Mouse (Mus musculus): ENCODE results near the gene Pakap. TPM values are rescaled to one million over a fixed set of nuclear protein-coding genes. Genes with fewer than 3 reads are reported as not detected.

Gene Pakap
- 0.22 and 0.30 TPM in 2 replicates for polyA plus RNA-seq (2012; rRNA removed)

DNA sequence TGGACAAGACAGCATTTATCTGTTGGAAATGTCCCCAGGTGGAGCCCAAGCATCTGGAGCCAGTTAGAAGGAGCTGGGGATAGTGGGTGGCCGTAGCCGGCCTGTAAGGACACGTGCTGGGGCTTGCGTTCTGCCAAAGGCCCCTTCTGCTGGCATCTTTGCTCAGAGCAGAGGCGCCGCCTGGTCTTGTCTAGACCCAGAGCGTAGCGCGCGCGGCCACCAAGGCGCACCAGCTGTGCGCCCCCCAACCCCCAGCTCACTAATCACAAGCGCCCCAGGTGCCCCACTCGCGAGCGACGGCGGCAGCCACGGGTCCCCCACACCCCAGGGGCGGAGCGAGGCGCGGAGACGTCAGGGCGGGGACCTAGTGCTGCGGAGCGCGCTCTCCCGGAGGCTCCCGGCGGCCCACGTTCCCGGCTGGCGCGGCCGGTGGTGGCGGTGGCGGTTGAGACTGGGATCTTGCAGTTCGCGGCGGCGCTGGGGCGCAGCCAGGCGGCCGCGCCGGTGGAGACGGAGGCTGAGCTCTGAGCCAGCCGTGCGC is at the start of gene Pakap:
TSS of gene Pakap (plus strand) at position 514 of the 541 bp plus-strand sequence.
- no peaks in the 10 kb centered on the region for H3K36me3 ChIP-seq (ENCODE audit: control insufficient read depth, insufficient read depth, low read length)
- TF ChIP-seq CTCF (IDR thresholded peaks at IDR 0.05; ENCODE audit: extremely low read depth, insufficient read length, insufficient replicate concordance, low read depth, low read length) = no peak
- TF ChIP-seq POLR2A (IDR thresholded peaks at IDR 0.05; ENCODE audit: low read depth, low read length) = no peak
- WGBS = 2% methylated on average over 51 of the region's 51 CpGs
- H3K27me3 ChIP-seq (ENCODE audit: control insufficient read depth, insufficient read depth, low read length) = no peaks in the 10 kb centered on the region
- H3K27ac ChIP-seq (ENCODE audit: insufficient read depth, low read depth, low read length) = no peak within 1 kb of the TSS
- no peaks in the 10 kb centered on the region for H3K4me1 ChIP-seq (ENCODE audit: control insufficient read depth, insufficient read depth, insufficient read length, low read length)
- H3K4me3 ChIP-seq (ENCODE audit: low read depth, low read length) = peak within 1 kb of the TSS; percentile 54

- Histone ChIP-seq H3K27me3 (ENCODE audit: control insufficient read depth, insufficient read depth, low read length) (no peaks in the 10 kb centered on the region), H3K27ac (ENCODE audit: insufficient read depth, low read depth, low read length) (no peak overlapping the region), H3K36me3 (ENCODE audit: control insufficient read depth, insufficient read depth, low read length) (no peaks in the 10 kb centered on the region), H3K4me1 (ENCODE audit: control insufficient read depth, insufficient read depth, insufficient read length, low read length) (no peaks in the 10 kb centered on the region), H3K4me3 (ENCODE audit: low read depth, low read length) (no peak overlapping the region)
- TF ChIP-seq CTCF (IDR thresholded peaks at IDR 0.05; ENCODE audit: extremely low read depth, insufficient read length, insufficient replicate concordance, low read depth, low read length) (no peak), POLR2A (IDR thresholded peaks at IDR 0.05; ENCODE audit: low read depth, low read length) (no peak)
- 96% methylated on average over 15 of the region's 15 CpGs for WGBS
Observed at GRCm38 (mm10) chr4:57523456-57523855, 44.5 kb upstream of the Pakap start.

DNA sequence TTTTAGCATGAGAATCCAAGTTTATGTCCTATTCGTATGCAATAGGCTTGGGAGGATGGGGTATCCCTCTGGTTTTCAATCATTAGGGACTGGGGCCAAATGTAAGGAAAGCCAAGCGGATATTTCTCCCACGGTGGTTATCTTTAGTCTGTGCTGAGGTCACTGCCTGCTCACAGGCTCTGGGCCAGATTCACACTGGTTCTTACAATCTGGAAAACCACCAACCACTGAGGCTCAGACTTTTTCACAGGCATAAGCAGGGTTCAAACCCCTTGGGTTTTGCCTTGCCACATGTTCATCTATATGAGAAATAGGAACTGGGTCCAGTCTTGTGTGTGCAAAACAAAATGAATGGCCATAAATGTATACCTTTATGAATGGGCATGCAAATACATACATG is 43.5 kb upstream of the Pakap start:
- WGBS = 73% methylated on average over 3 of the region's 3 CpGs
- Histone ChIP-seq H3K4me3 (ENCODE audit: low read depth, low read length) (no peak overlapping the region), H3K27ac (ENCODE audit: insufficient read depth, low read depth, low read length) (no peak overlapping the region), H3K36me3 (ENCODE audit: control insufficient read depth, insufficient read depth, low read length) (no peaks in the 10 kb centered on the region), H3K4me1 (ENCODE audit: control insufficient read depth, insufficient read depth, insufficient read length, low read length) (no peaks in the 10 kb centered on the region), H3K27me3 (ENCODE audit: control insufficient read depth, insufficient read depth, low read length) (no peaks in the 10 kb centered on the region)
- TF ChIP-seq CTCF (IDR thresholded peaks at IDR 0.05; ENCODE audit: extremely low read depth, insufficient read length, insufficient replicate concordance, low read depth, low read length) (no peak), POLR2A (IDR thresholded peaks at IDR 0.05; ENCODE audit: low read depth, low read length) (no peak)

DNA sequence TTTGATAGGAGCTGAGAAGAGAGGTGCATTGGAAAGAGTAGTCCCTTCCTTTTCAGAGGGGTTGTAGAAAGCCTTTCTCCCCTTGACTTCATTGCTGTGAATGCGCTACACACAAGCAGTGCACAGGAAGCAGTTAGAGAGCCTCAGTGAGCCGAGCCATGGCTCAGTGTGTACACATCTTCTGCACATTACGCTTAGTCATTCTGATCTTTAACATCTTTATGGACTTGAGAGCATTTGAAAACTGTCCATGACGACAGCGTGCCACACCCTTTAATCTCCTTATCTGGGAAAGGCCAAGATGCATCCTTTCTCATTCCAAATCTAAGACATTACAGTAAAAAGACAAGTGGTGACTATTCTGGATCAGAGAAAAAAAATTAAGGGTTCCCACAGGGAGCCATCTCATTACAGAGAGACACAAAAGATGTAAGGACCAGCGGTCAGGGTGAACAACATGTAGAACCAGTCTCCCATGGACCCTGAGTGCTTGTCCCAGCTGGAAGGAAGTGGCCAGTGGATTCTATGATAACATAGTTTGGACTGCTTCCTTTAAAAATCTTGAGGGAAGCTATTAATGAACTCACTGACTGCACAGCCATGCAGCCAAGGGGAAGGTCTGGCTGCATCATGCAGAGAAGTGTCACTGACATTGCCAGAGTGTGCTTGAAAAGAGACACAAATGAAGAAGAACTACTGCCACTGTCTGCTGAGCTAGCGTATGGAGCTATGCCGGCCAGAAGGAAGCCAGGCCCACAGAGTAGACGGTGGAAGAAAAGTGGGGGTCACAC is 42.6 kb upstream of the Pakap start:
- H3K36me3 ChIP-seq (ENCODE audit: control insufficient read depth, insufficient read depth, low read length) = no peaks in the 10 kb centered on the region
- WGBS = 59% methylated on average over 9 of the region's 9 CpGs
- no peaks in the 10 kb centered on the region for H3K27me3 ChIP-seq (ENCODE audit: control insufficient read depth, insufficient read depth, low read length)
- TF ChIP-seq CTCF (IDR thresholded peaks at IDR 0.05; ENCODE audit: extremely low read depth, insufficient read length, insufficient replicate concordance, low read depth, low read length) (no peak), POLR2A (IDR thresholded peaks at IDR 0.05; ENCODE audit: low read depth, low read length) (no peak)
- no peak overlapping the region for H3K27ac ChIP-seq (ENCODE audit: insufficient read depth, low read depth, low read length)
- no peak overlapping the region for H3K4me3 ChIP-seq (ENCODE audit: low read depth, low read length)
- no peaks in the 10 kb centered on the region for H3K4me1 ChIP-seq (ENCODE audit: control insufficient read depth, insufficient read depth, insufficient read length, low read length)

- no peak overlapping the region for H3K27ac ChIP-seq (ENCODE audit: insufficient read depth, low read depth, low read length)
- no peaks in the 10 kb centered on the region for H3K27me3 ChIP-seq (ENCODE audit: control insufficient read depth, insufficient read depth, low read length)
- H3K4me1 ChIP-seq (ENCODE audit: control insufficient read depth, insufficient read depth, insufficient read length, low read length) = no peaks in the 10 kb centered on the region
- H3K4me3 ChIP-seq (ENCODE audit: low read depth, low read length) = no peak overlapping the region
- TF ChIP-seq CTCF (IDR thresholded peaks at IDR 0.05; ENCODE audit: extremely low read depth, insufficient read length, insufficient replicate concordance, low read depth, low read length) (no peak), POLR2A (IDR thresholded peaks at IDR 0.05; ENCODE audit: low read depth, low read length) (no peak)
- H3K36me3 ChIP-seq (ENCODE audit: control insufficient read depth, insufficient read depth, low read length) = no peaks in the 10 kb centered on the region
Observed at GRCm38 (mm10) chr4:57528296-57528695, 39.7 kb upstream of the Pakap start.

GRCm38 (mm10) chr4:57533686-57534085 is 34.3 kb upstream of the Pakap start:
- Histone ChIP-seq H3K27ac (ENCODE audit: insufficient read depth, low read depth, low read length) (no peak overlapping the region), H3K4me3 (ENCODE audit: low read depth, low read length) (no peak overlapping the region), H3K27me3 (ENCODE audit: control insufficient read depth, insufficient read depth, low read length) (no peaks in the 10 kb centered on the region), H3K4me1 (ENCODE audit: control insufficient read depth, insufficient read depth, insufficient read length, low read length) (no peaks in the 10 kb centered on the region), H3K36me3 (ENCODE audit: control insufficient read depth, insufficient read depth, low read length) (no peaks in the 10 kb centered on the region)
- 72% methylated on average over 6 of the region's 6 CpGs for WGBS
- TF ChIP-seq CTCF (IDR thresholded peaks at IDR 0.05; ENCODE audit: extremely low read depth, insufficient read length, insufficient replicate concordance, low read depth, low read length) = no peak
- no peak for TF ChIP-seq POLR2A (IDR thresholded peaks at IDR 0.05; ENCODE audit: low read depth, low read length)

DNA sequence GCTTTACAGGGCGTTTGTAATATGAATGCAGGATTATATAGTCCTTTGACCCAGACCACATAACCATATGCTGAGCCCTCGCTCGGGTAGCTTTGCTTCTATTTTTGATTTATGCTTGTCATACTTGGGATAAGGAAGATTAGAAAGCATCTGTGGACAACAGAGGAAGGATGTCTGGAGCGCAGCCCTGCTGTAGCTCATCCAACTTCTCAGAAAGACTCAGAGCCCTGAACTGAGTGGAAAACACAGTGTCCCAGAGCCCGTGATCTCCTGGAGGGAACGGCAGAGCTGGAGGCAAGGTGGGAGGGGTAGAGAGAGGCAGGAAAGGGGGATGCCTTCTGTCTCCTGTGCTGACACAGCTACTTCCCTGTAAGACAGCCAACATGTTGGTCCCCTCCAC is 33.7 kb upstream of the Pakap start:
- no peaks in the 10 kb centered on the region for H3K27me3 ChIP-seq (ENCODE audit: control insufficient read depth, insufficient read depth, low read length)
- WGBS = 69% methylated on average over 6 of the region's 6 CpGs
- TF ChIP-seq POLR2A (IDR thresholded peaks at IDR 0.05; ENCODE audit: low read depth, low read length) (no peak), CTCF (IDR thresholded peaks at IDR 0.05; ENCODE audit: extremely low read depth, insufficient read length, insufficient replicate concordance, low read depth, low read length) (no peak)
- H3K27ac ChIP-seq (ENCODE audit: insufficient read depth, low read depth, low read length) = no peak overlapping the region
- H3K36me3 ChIP-seq (ENCODE audit: control insufficient read depth, insufficient read depth, low read length) = no peaks in the 10 kb centered on the region
- no peak overlapping the region for H3K4me3 ChIP-seq (ENCODE audit: low read depth, low read length)
- no peaks in the 10 kb centered on the region for H3K4me1 ChIP-seq (ENCODE audit: control insufficient read depth, insufficient read depth, insufficient read length, low read length)

Measured in small intestine, adult 2 months (tissue).